Mouse (Mus musculus): ENCODE results near the gene Gpat3. TPM values are rescaled to one million over a fixed set of nuclear protein-coding genes. Genes with fewer than 3 reads are reported as not detected.

The Gpat3 gene
- polyA plus RNA-seq, 1 experiment: 0.40 TPM

- no peak for TF ChIP-seq CTCF (IDR thresholded peaks at IDR 0.05; ENCODE audit: borderline replicate concordance, extremely low read depth, insufficient read depth, insufficient read length)
- TF ChIP-seq POLR2A (IDR thresholded peaks at IDR 0.05; ENCODE audit: borderline replicate concordance, extremely low read depth, insufficient read depth, insufficient read length, poor library complexity, severe bottlenecking): no peak
Observed at GRCm38 (mm10) chr5:100861140-100861539, 15.6 kb downstream of the Gpat3 start.

GRCm38 (mm10) chr5:100861811-100862210 is 16.3 kb downstream of the Gpat3 start:
- no peak for DNase-seq (ENCODE audit: low read depth)
- TF ChIP-seq POLR2A (IDR thresholded peaks at IDR 0.05; ENCODE audit: borderline replicate concordance, extremely low read depth, insufficient read depth, insufficient read length, poor library complexity, severe bottlenecking): no peak
- TF ChIP-seq CTCF (IDR thresholded peaks at IDR 0.05; ENCODE audit: borderline replicate concordance, extremely low read depth, insufficient read depth, insufficient read length): no peak

More at GRCm38 (mm10) chr5:100861140-100861539, 15.6 kb downstream of the Gpat3 start:
- no peak for DNase-seq (ENCODE audit: low read depth)

GRCm38 (mm10) chr5:100863091-100863490 is 17.6 kb downstream of the Gpat3 start:
- DNase-seq (ENCODE audit: low read depth): no peak
- TF ChIP-seq CTCF (IDR thresholded peaks at IDR 0.05; ENCODE audit: borderline replicate concordance, extremely low read depth, insufficient read depth, insufficient read length) (no peak), POLR2A (IDR thresholded peaks at IDR 0.05; ENCODE audit: borderline replicate concordance, extremely low read depth, insufficient read depth, insufficient read length, poor library complexity, severe bottlenecking) (no peak)

- no peak for TF ChIP-seq POLR2A (IDR thresholded peaks at IDR 0.05; ENCODE audit: borderline replicate concordance, extremely low read depth, insufficient read depth, insufficient read length, poor library complexity, severe bottlenecking)
- no peak for TF ChIP-seq CTCF (IDR thresholded peaks at IDR 0.05; ENCODE audit: borderline replicate concordance, extremely low read depth, insufficient read depth, insufficient read length)
- DNase-seq (ENCODE audit: low read depth): no peak
Observed at GRCm38 (mm10) chr5:100864438-100864837, 18.9 kb downstream of the Gpat3 start.

GRCm38 (mm10) chr5:100866183-100866582 is 20.7 kb downstream of the Gpat3 start:
- TF ChIP-seq POLR2A (IDR thresholded peaks at IDR 0.05; ENCODE audit: borderline replicate concordance, extremely low read depth, insufficient read depth, insufficient read length, poor library complexity, severe bottlenecking): no peak
- no peak for TF ChIP-seq CTCF (IDR thresholded peaks at IDR 0.05; ENCODE audit: borderline replicate concordance, extremely low read depth, insufficient read depth, insufficient read length)
- DNase-seq (ENCODE audit: low read depth): peak; percentile 83

GRCm38 (mm10) chr5:100869197-100869895 is 23.8 kb downstream of the Gpat3 start:
- TF ChIP-seq POLR2A (IDR thresholded peaks at IDR 0.05; ENCODE audit: borderline replicate concordance, extremely low read depth, insufficient read depth, insufficient read length, poor library complexity, severe bottlenecking) (no peak), CTCF (IDR thresholded peaks at IDR 0.05; ENCODE audit: borderline replicate concordance, extremely low read depth, insufficient read depth, insufficient read length) (no peak)
- DNase-seq (ENCODE audit: low read depth): no peak

- DNase-seq (ENCODE audit: low read depth): no peak
- no peak for TF ChIP-seq POLR2A (IDR thresholded peaks at IDR 0.05; ENCODE audit: borderline replicate concordance, extremely low read depth, insufficient read depth, insufficient read length, poor library complexity, severe bottlenecking)
- no peak for TF ChIP-seq CTCF (IDR thresholded peaks at IDR 0.05; ENCODE audit: borderline replicate concordance, extremely low read depth, insufficient read depth, insufficient read length)
Observed at GRCm38 (mm10) chr5:100871987-100872386, 26.5 kb downstream of the Gpat3 start.

- no peak for DNase-seq (ENCODE audit: low read depth)
- TF ChIP-seq CTCF (IDR thresholded peaks at IDR 0.05; ENCODE audit: borderline replicate concordance, extremely low read depth, insufficient read depth, insufficient read length): no peak
- TF ChIP-seq POLR2A (IDR thresholded peaks at IDR 0.05; ENCODE audit: borderline replicate concordance, extremely low read depth, insufficient read depth, insufficient read length, poor library complexity, severe bottlenecking): no peak
Observed at GRCm38 (mm10) chr5:100874721-100875120, 29.2 kb downstream of the Gpat3 start.

GRCm38 (mm10) chr5:100875180-100875579 is 29.7 kb downstream of the Gpat3 start:
- no peak for TF ChIP-seq CTCF (IDR thresholded peaks at IDR 0.05; ENCODE audit: borderline replicate concordance, extremely low read depth, insufficient read depth, insufficient read length)
- no peak for TF ChIP-seq POLR2A (IDR thresholded peaks at IDR 0.05; ENCODE audit: borderline replicate concordance, extremely low read depth, insufficient read depth, insufficient read length, poor library complexity, severe bottlenecking)

GRCm38 (mm10) chr5:100877021-100877420 is 31.5 kb downstream of the Gpat3 start:
- peak; percentile 19 for DNase-seq (ENCODE audit: low read depth)
- no peak for TF ChIP-seq POLR2A (IDR thresholded peaks at IDR 0.05; ENCODE audit: borderline replicate concordance, extremely low read depth, insufficient read depth, insufficient read length, poor library complexity, severe bottlenecking)
- TF ChIP-seq CTCF (IDR thresholded peaks at IDR 0.05; ENCODE audit: borderline replicate concordance, extremely low read depth, insufficient read depth, insufficient read length): no peak

More at GRCm38 (mm10) chr5:100875180-100875579, 29.7 kb downstream of the Gpat3 start:
- DNase-seq (ENCODE audit: low read depth): no peak

- TF ChIP-seq CTCF (IDR thresholded peaks at IDR 0.05; ENCODE audit: borderline replicate concordance, extremely low read depth, insufficient read depth, insufficient read length) (no peak), POLR2A (IDR thresholded peaks at IDR 0.05; ENCODE audit: borderline replicate concordance, extremely low read depth, insufficient read depth, insufficient read length, poor library complexity, severe bottlenecking) (no peak)
- no peak for DNase-seq (ENCODE audit: low read depth)
Observed at GRCm38 (mm10) chr5:100885216-100885615, 39.7 kb downstream of the Gpat3 start.

Measured in brain, embryonic 14.5 days (tissue).